ENCODE assay signal across 10 mouse cellular contexts in genomic region chr13:36732891-36733490, GRCm38 (mm10). TPM values are rescaled to one million over a fixed set of nuclear protein-coding genes. Genes with fewer than 3 reads are reported as not detected.
DNase-seq lines count a peak whose midpoint lies in the region; ATAC-seq and TF ChIP-seq lines count a peak whose summit lies in the region.
"Had no signal": no experiment of that assay in that cellular context is flagged by ENCODE, and none has a peak within 500 bp of the region (broad histone marks: within the 10 kb centered on the region; RNA-seq: fewer than 3 reads in every experiment).

No protein-coding gene starts in this region.

- H3K4me2 ChIP-seq in forebrain, postnatal 0 days (ENCODE audit: low read depth): peak overlapping the region; percentile 71
- H3K4me2 ChIP-seq in liver, embryonic 16.5 days (ENCODE audit: low read depth, low read length): peak overlapping the region; percentile 55; the same call in 1 of the 2 replicates

- peaks cover 1% of the 10 kb centered on the region for H3K79me3 ChIP-seq in C2C12 (ENCODE audit: low read depth)

- H3K27ac ChIP-seq in forebrain, postnatal 0 days (ENCODE audit: low read depth, low read length): peak overlapping the region; percentile 88
- no peak overlapping the region for H3K27ac ChIP-seq in liver, embryonic 16.5 days (ENCODE audit: low read length)

- H3K36me3 ChIP-seq in C2C12 (ENCODE audit: control insufficient read depth, insufficient read depth): no peaks in the 10 kb centered on the region
- H3K36me3 ChIP-seq in forebrain, postnatal 0 days (ENCODE audit: insufficient read depth): no peaks in the 10 kb centered on the region
- no peaks in the 10 kb centered on the region for H3K36me3 ChIP-seq in liver, embryonic 16.5 days (ENCODE audit: control insufficient read depth, insufficient read depth)

- peak; percentile 53 for DNase-seq in embryo, embryonic 10.5 days (ENCODE audit: low spot score)
- DNase-seq in embryo, embryonic 10 days (ENCODE audit: low spot score): no peak
- peak; percentile 48 for DNase-seq in forebrain, postnatal 0 days
- no peak for DNase-seq in adrenal gland, postnatal 4 days (ENCODE audit: low spot score in 2 of 2)
- DNase-seq in frontal cortex, postnatal 25 days (ENCODE audit: low spot score in 2 of 2): no peak
- no peak for DNase-seq in layer of hippocampus, adult 11-12 months (ENCODE audit: low spot score)

- H3K4me1 ChIP-seq in forebrain, postnatal 0 days (ENCODE audit: insufficient read depth): no peaks in the 10 kb centered on the region
- H3K4me1 ChIP-seq in liver, embryonic 16.5 days (ENCODE audit: control insufficient read depth, low read depth, low read length): no peaks in the 10 kb centered on the region; the same call in none of the 2 replicates

- H3ac ChIP-seq in C2C12 (ENCODE audit: control insufficient read depth, insufficient read length, low read depth): no peak overlapping the region

- H3K9ac ChIP-seq in forebrain, postnatal 0 days: peak overlapping the region; percentile 56
- no peak overlapping the region for H3K9ac ChIP-seq in liver, embryonic 16.5 days (ENCODE audit: low read depth, low read length)

- no peak for ATAC-seq in forebrain, postnatal 0 days
- no peak for ATAC-seq in liver, embryonic 16.5 days (ENCODE audit: low read depth)

- peak overlapping the region; percentile 43 for H3K4me3 ChIP-seq in C2C12 (ENCODE audit: insufficient read depth, poor library complexity, severe bottlenecking)
- peak overlapping the region; percentile 44 for H3K4me3 ChIP-seq in forebrain, postnatal 0 days (ENCODE audit: low read depth, low read length)
- peak overlapping the region; percentile 39 for H3K4me3 ChIP-seq in liver, embryonic 16.5 days (ENCODE audit: low read depth, low read length)

- 5% methylated on average over 6 of the region's 6 CpGs for WGBS in forebrain, postnatal 0 days
- WGBS in liver, embryonic 16.5 days (ENCODE audit: insufficient replicate concordance): 6% methylated on average over 6 of the region's 6 CpGs

- peaks cover 28% of the 10 kb centered on the region for H3K79me2 ChIP-seq in C2C12 (ENCODE audit: control insufficient read depth, insufficient read depth)

- no peak for TF ChIP-seq CTCF in C2C12 (IDR thresholded peaks at IDR 0.05; ENCODE audit: control insufficient read depth, insufficient read depth, insufficient read length)
- TF ChIP-seq CTCF in forebrain, postnatal 0 days (IDR thresholded peaks at IDR 0.05; ENCODE audit: low read depth): no peak

- no peaks in the 10 kb centered on the region for H3K9me3 ChIP-seq in forebrain, postnatal 0 days (ENCODE audit: low read length)
- H3K9me3 ChIP-seq in liver, embryonic 16.5 days (replicated peaks; ENCODE audit: control insufficient read depth, low read length): no peaks in the 10 kb centered on the region

- no peaks in the 10 kb centered on the region for H3K27me3 ChIP-seq in C2C12 (ENCODE audit: control insufficient read depth, insufficient read depth, insufficient read length)
- H3K27me3 ChIP-seq in forebrain, postnatal 0 days (ENCODE audit: insufficient read depth, low read length): peaks cover 22% of the 10 kb centered on the region; the same call in 1 of the 2 replicates
- H3K27me3 ChIP-seq in liver, embryonic 16.5 days (ENCODE audit: control insufficient read depth, insufficient read depth, low read depth, low read length): peaks cover 83% of the 10 kb centered on the region

TF ChIP-seq in C2C12, 6 proteins besides CTCF, POLR2A, EP300 and RAD21:
- no peak for TF ChIP-seq USF1 (IDR thresholded peaks at IDR 0.05; ENCODE audit: low read depth)
- no peak for TF ChIP-seq CEBPB (IDR thresholded peaks at IDR 0.05; ENCODE audit: low read depth)
- TF ChIP-seq MYOD1 (IDR thresholded peaks at IDR 0.05; ENCODE audit: control insufficient read depth, insufficient read length, low read depth): no peak
- no peak for TF ChIP-seq FOSL1 (IDR thresholded peaks at IDR 0.05; ENCODE audit: insufficient read depth, low read length, poor library complexity, severe bottlenecking)
- no peak for TF ChIP-seq MYOG (IDR thresholded peaks at IDR 0.05; ENCODE audit: control insufficient read depth, extremely low read depth, insufficient read length)
- no peak for TF ChIP-seq MAX (IDR thresholded peaks at IDR 0.05)

RNA-seq across cellular contexts. Expression of gene Nrn1, which starts 1.9 kb away (rescaled TPM):
- polyA plus RNA-seq in C2C12 (2012; fragmentation: generic; extraction: Trizol): 10.5 TPM
- total RNA-seq in forebrain, postnatal 0 days (2014; rRNA removed): 50.5 and 57.7 TPM in 2 replicates
- 24.9 and 35.1 TPM in 2 replicates for polyA plus RNA-seq in forebrain, postnatal 0 days (2015; fragmentation: Nextera tagmentation; extraction: Ambion mirVana)
- 51.8 and 59.6 TPM in 2 replicates for polyA plus RNA-seq in liver, embryonic 16.5 days (2015; fragmentation: Nextera tagmentation; extraction: Ambion mirVana)
- total RNA-seq in adrenal gland, postnatal 4 days (2021): 10 to 100 TPM in 1 of 2 experiments, 1 to 10 TPM in 1; 3.5 to 17.2 TPM
- total RNA-seq: common myeloid progenitor, adult 5-6 weeks; granulocyte monocyte progenitor cell, adult 5-6 weeks had no signal

Comparison
In these comparisons a context has a peak if more than half of its experiments do, and no peak if none do; other contexts are left out.
1. DNase-seq: peak in embryo, embryonic 10.5 days (single experiment) and forebrain, postnatal 0 days (single experiment); none in embryo, embryonic 10 days (single experiment), adrenal gland, postnatal 4 days (0 of 2), frontal cortex, postnatal 25 days (0 of 2) and layer of hippocampus, adult 11-12 months (single experiment).
2. Peak in every context shown above with its lines, with median percentiles within 50 percentile points of each other: H3K4me3 ChIP-seq.